Mouse (Mus musculus): ENCODE measurements around the gene Stx18.

DNA sequence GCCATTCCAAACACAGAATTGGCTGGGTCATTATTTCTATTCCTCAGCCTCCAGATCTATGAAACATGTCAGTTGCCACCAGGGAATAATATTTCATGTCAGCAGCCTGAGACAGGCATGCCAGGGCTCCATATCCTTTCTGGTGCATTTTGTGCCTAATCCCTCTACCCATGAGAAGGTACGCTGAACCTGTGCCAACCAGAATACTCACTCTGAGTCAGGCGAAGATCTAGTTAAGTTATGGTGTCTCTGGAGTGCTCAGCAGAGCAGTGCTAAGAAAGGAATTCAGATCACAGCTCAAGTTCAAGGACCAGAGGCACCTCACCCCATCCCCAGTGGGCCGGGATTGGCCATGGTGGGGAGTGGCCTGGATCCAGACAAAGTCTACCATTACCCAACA, 21.6 kb upstream of the Stx18 start:
- TF ChIP-seq CTCF (IDR thresholded peaks at IDR 0.05; ENCODE audit: low read depth), result no peak
- TF ChIP-seq EP300 (IDR thresholded peaks at IDR 0.05; ENCODE audit: low read depth), result no peak
